Mouse (Mus musculus): ENCODE data around the gene T2. TPM values are rescaled to one million over a fixed set of nuclear protein-coding genes. Genes with fewer than 3 reads are reported as not detected.

Gene T2
- polyA plus RNA-seq, 1 experiment from 2014 or later, result 0.14 TPM

GRCm38 (mm10) chr17:8408589-8409295, 53.0 kb downstream of the T2 start:
- Histone ChIP-seq H3K9me3 (no peaks in the 10 kb centered on the region), H3K4me3 (peak overlapping the region; percentile 4; the same call in 1 of the 2 replicates), H3K4me1 (peaks cover 19% of the 10 kb centered on the region), H3K27me3 (ENCODE audit: insufficient read depth, poor library complexity, severe bottlenecking) (peaks cover 29% of the 10 kb centered on the region), H3K36me3 (no peaks in the 10 kb centered on the region), H3K27ac (peak overlapping the region; percentile 14; the same call in 1 of the 2 replicates)
- DNase-seq (ENCODE audit: low spot score), result no peak
- WGBS, result 5% methylated on average over 16 of the region's 16 CpGs

GRCm38 (mm10) chr17:8410330-8410729, 54.5 kb downstream of the T2 start:
- 77% methylated on average over 2 of the region's 2 CpGs for WGBS
- peaks cover 41% of the 10 kb centered on the region for H3K27me3 ChIP-seq (ENCODE audit: insufficient read depth, poor library complexity, severe bottlenecking)
- no peak for DNase-seq (ENCODE audit: low spot score)

GRCm38 (mm10) chr17:8413656-8414055, 57.9 kb downstream of the T2 start:
- H3K4me1 ChIP-seq, result peaks cover 39% of the 10 kb centered on the region
- H3K27ac ChIP-seq, result 0 out of 2 replicates have a peak overlapping the region, but pooled peaks have one; percentile 52
- no peak for DNase-seq (ENCODE audit: low spot score)
- no peak overlapping the region for H3K4me3 ChIP-seq
- H3K9me3 ChIP-seq, result no peaks in the 10 kb centered on the region
- H3K36me3 ChIP-seq, result no peaks in the 10 kb centered on the region
- H3K27me3 ChIP-seq (ENCODE audit: insufficient read depth, poor library complexity, severe bottlenecking), result peaks cover 29% of the 10 kb centered on the region
- 61% methylated on average over 5 of the region's 5 CpGs for WGBS

More at GRCm38 (mm10) chr17:8410330-8410729, 54.5 kb downstream of the T2 start:
- Histone ChIP-seq H3K36me3 (no peaks in the 10 kb centered on the region), H3K4me3 (no peak overlapping the region), H3K9me3 (no peaks in the 10 kb centered on the region), H3K27ac (no peak overlapping the region), H3K4me1 (peaks cover 28% of the 10 kb centered on the region)

- peak; percentile 85 for DNase-seq (ENCODE audit: low spot score)
- 7% methylated on average over 8 of the region's 8 CpGs for WGBS
- H3K9me3 ChIP-seq, result no peaks in the 10 kb centered on the region
- H3K4me1 ChIP-seq, result peaks cover 31% of the 10 kb centered on the region
- peaks cover 29% of the 10 kb centered on the region for H3K27me3 ChIP-seq (ENCODE audit: insufficient read depth, poor library complexity, severe bottlenecking)
- H3K36me3 ChIP-seq, result no peaks in the 10 kb centered on the region
- 0 out of 2 replicates have a peak overlapping the region, but pooled peaks have one; percentile 18 for H3K4me3 ChIP-seq
- peak overlapping the region; percentile 77 for H3K27ac ChIP-seq
Measured at GRCm38 (mm10) chr17:8415533-8415932, 59.7 kb downstream of the T2 start.

- Histone ChIP-seq H3K4me1 (peaks cover 35% of the 10 kb centered on the region), H3K4me3 (no peak overlapping the region), H3K9me3 (no peaks in the 10 kb centered on the region), H3K27me3 (ENCODE audit: insufficient read depth, poor library complexity, severe bottlenecking) (peaks cover 24% of the 10 kb centered on the region), H3K27ac (peak overlapping the region; percentile 77), H3K36me3 (no peaks in the 10 kb centered on the region)
- 46% methylated on average over 8 of the region's 8 CpGs for whole genome bisulfite sequencing
- DNase-seq (ENCODE audit: low spot score), result peak; percentile 87
Measured at GRCm38 (mm10) chr17:8416865-8417264, 61.1 kb downstream of the T2 start.

- no peak overlapping the region for H3K27ac ChIP-seq
- no peaks in the 10 kb centered on the region for H3K9me3 ChIP-seq
- no peak overlapping the region for H3K4me3 ChIP-seq
- no peak for DNase-seq (ENCODE audit: low spot score)
- peaks cover 19% of the 10 kb centered on the region for H3K4me1 ChIP-seq
- H3K36me3 ChIP-seq, result no peaks in the 10 kb centered on the region
- WGBS, result 65% methylated on average over 1 of the region's 1 CpGs
- 0 out of 2 replicates have a peak, but pooled peaks cover 4% of the 10 kb centered on the region for H3K27me3 ChIP-seq (ENCODE audit: insufficient read depth, poor library complexity, severe bottlenecking)
Measured at GRCm38 (mm10) chr17:8420739-8421138, 64.9 kb downstream of the T2 start.

- Histone ChIP-seq H3K4me1 (peaks cover 11% of the 10 kb centered on the region), H3K27ac (no peak overlapping the region), H3K9me3 (no peaks in the 10 kb centered on the region), H3K36me3 (no peaks in the 10 kb centered on the region), H3K4me3 (no peak overlapping the region), H3K27me3 (ENCODE audit: insufficient read depth, poor library complexity, severe bottlenecking) (0 out of 2 replicates have a peak, but pooled peaks cover 4% of the 10 kb centered on the region)
- WGBS, result 18% methylated on average over 5 of the region's 5 CpGs
- DNase-seq (ENCODE audit: low spot score), result no peak
Measured at GRCm38 (mm10) chr17:8421517-8421916, 65.7 kb downstream of the T2 start.

GRCm38 (mm10) chr17:8423283-8423682, 67.5 kb downstream of the T2 start:
- 50% methylated on average over 2 of the region's 2 CpGs for WGBS
- Histone ChIP-seq H3K4me3 (no peak overlapping the region), H3K27me3 (ENCODE audit: insufficient read depth, poor library complexity, severe bottlenecking) (peaks cover 15% of the 10 kb centered on the region), H3K27ac (no peak overlapping the region), H3K9me3 (no peaks in the 10 kb centered on the region), H3K36me3 (no peaks in the 10 kb centered on the region), H3K4me1 (peaks cover 4% of the 10 kb centered on the region; the same call in 1 of the 2 replicates)
- no peak for DNase-seq (ENCODE audit: low spot score)

- Histone ChIP-seq H3K4me3 (peak overlapping the region; percentile 33; the same call in 1 of the 2 replicates), H3K9me3 (no peaks in the 10 kb centered on the region), H3K4me1 (peaks cover 25% of the 10 kb centered on the region), H3K36me3 (no peaks in the 10 kb centered on the region), H3K27ac (no peak overlapping the region), H3K27me3 (ENCODE audit: insufficient read depth, poor library complexity, severe bottlenecking) (peaks cover 77% of the 10 kb centered on the region)
- DNase-seq (ENCODE audit: low spot score), result no peak
- 0% methylated on average over 16 of the region's 16 CpGs for WGBS
Measured at GRCm38 (mm10) chr17:8429436-8429835, 73.6 kb downstream of the T2 start.

GRCm38 (mm10) chr17:8429896-8430295, 74.1 kb downstream of the T2 start:
- 2% methylated on average over 5 of the region's 5 CpGs for WGBS
- Histone ChIP-seq H3K4me3 (no peak overlapping the region), H3K27ac (no peak overlapping the region), H3K4me1 (peaks cover 27% of the 10 kb centered on the region), H3K27me3 (ENCODE audit: insufficient read depth, poor library complexity, severe bottlenecking) (peaks cover 81% of the 10 kb centered on the region), H3K36me3 (no peaks in the 10 kb centered on the region), H3K9me3 (no peaks in the 10 kb centered on the region)
- no peak for DNase-seq (ENCODE audit: low spot score)

GRCm38 (mm10) chr17:8432179-8432800, 76.5 kb downstream of the T2 start:
- Histone ChIP-seq H3K36me3 (no peaks in the 10 kb centered on the region), H3K27me3 (ENCODE audit: insufficient read depth, poor library complexity, severe bottlenecking) (peaks cover 100% of the 10 kb centered on the region), H3K4me1 (peaks cover 27% of the 10 kb centered on the region), H3K4me3 (no peak overlapping the region; the same call in 1 of the 2 replicates), H3K27ac (no peak overlapping the region), H3K9me3 (no peaks in the 10 kb centered on the region)
- 2% methylated on average over 17 of the region's 17 CpGs for WGBS
- DNase-seq (ENCODE audit: low spot score), result no peak

- H3K4me3 ChIP-seq, result peak overlapping the region; percentile 54
- peaks cover 27% of the 10 kb centered on the region for H3K4me1 ChIP-seq
- H3K27ac ChIP-seq, result no peak overlapping the region
- peaks cover 100% of the 10 kb centered on the region for H3K27me3 ChIP-seq (ENCODE audit: insufficient read depth, poor library complexity, severe bottlenecking)
- H3K9me3 ChIP-seq, result no peaks in the 10 kb centered on the region
- under 1% methylated on average over 50 of the region's 52 CpGs for WGBS
- H3K36me3 ChIP-seq, result no peaks in the 10 kb centered on the region
- no peak for DNase-seq (ENCODE audit: low spot score)
Measured at GRCm38 (mm10) chr17:8433121-8433977, 77.6 kb downstream of the T2 start.
